Mouse (Mus musculus): ENCODE measurements around the gene C130050O18Rik.

DNA sequence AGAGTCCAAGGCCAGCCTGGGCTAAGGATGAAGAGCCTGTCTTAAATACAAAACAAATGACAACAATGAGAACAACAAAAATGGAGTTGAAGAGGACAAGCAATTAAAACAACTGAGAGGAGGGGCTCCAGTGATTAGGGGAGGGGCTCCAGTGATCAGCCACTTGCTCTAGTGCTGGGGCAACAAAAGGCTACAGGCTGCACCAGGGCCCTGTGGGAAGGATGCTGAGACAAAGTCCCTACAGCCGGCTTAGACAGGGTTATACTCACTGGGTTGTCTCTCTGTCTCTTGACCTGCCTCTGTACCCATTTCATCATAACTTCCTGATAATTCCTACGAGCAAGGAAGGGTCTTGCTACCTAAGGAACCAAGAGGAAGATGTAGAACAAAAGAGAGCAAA lies 13.0 kb downstream of the C130050O18Rik start:
- TF ChIP-seq MAFK (IDR thresholded peaks at IDR 0.05; ENCODE audit: insufficient read depth, low read depth, low read length) = no peak
- no peak for TF ChIP-seq ZC3H11A (IDR thresholded peaks at IDR 0.05; ENCODE audit: borderline replicate concordance, low read depth, low read length)
